Mouse (Mus musculus): ENCODE measurements at regions not wholly inside any gene's neighbourhood (a gene's known extent, or its start where the extent isn't known, plus 50 kb on each side); places are given as distances from the start of the nearest gene placed in this dataset.
A peak's percentile ranks its signal among the peaks of the same experiment; 100 is the strongest.

DNA sequence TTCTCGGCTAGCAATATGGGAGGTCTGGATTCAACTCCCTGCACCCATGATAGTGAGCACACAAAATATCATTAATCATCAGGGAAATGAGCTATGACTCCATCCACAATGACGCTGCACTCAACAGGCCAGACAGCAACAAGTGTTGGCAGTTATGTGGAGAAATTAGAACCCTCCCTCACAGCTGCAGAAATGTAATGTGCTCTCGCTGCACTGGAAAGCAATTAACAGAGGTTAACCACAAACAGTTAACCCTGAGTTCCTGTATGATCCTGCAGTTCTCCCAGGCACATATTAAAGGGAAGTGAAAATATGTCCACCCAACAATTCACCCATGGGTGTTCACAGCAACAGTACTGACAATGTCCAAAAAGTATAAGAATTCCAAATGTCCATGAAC, 54.0 kb upstream of the Jade2 start:
- DNase-seq (ENCODE audit: low spot score in 2 of 2), result no peak

DNA sequence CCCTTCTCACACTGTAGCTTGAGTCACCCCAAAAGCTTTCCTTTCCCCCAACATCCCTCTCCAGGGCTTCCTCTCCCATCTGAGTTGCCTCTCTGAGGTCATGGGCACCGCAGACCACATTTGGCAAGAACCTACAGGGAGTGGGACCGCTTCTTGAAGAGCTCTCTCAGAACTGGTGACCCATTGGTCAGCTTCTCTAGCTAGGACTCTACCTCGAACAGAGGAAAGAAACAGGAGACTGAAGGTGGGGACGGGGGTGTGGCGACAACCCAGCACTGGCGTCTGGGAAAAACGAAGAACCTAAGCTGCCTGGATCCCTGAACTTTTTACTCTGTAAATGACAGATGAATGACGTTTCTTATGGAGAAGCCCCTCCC, 51.8 kb upstream of the Cdkn2aipnl start:
- DNase-seq (ENCODE audit: low spot score in 2 of 2), result peak in 1 of 2 experiments; percentile 14

DNA sequence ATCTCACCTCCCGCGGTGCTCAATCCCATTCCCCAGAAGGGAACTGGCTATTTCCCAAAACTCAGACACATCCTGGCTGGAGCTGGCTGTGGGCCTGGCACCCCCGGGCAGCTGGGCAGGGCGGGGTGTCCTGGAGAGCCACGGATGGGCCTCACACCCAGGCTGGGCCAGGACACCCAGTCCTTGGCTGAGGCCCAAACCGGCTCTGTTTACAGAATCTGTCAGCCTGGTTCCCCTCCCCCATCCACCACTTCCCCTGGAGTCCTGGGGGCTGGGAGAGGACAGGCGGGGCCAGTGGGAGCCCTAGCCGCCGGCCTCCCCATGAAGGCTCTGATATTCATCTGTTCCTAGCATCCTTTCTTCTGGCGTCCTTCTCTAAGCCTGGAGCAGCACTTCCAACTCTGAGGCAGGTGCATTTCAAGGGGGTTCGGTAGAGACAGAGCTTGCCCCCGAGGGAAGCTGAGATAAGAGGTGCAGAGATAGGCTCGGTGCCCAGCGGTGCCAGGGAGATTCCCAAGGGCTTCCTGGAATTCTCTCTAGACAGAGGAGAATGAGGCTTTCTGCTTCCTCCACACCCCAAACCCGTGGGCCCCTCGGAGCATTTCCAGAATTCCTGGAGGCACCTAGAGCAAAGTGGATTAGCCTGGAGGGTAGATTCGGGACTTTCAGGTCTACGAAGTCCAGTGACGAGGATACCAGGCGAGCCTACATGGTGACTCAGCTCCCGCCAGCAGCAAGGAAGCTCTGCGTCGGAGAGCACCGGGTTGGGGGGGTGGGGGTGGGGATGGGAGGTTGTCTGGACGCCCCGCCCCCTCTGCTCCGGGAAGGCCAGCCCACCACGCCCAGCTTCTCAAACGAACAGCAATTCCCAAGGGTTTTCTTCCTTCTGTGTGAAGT, 51.2 kb upstream of the Cdkn2aipnl start:
- DNase-seq (ENCODE audit: low spot score in 2 of 2), result peak; percentile 73 to 88

Data from adrenal gland, adult 18-20 months (tissue).